Mouse (Mus musculus) C2C12 (cell line): Measurements from ENCODE around the gene Nipbl. TPM values are rescaled to one million over a fixed set of nuclear protein-coding genes. Genes with fewer than 3 reads are reported as not detected.

Source experiments
- H3K27me3 ChIP-seq: one replicate; pipeline ENCODE4 v1.6.1; 2011; ENCODE audit not compliant: control insufficient read depth, insufficient read depth, insufficient read length
- H3K36me3 ChIP-seq: one replicate; pipeline ENCODE4 v1.6.1; 2011; ENCODE audit not compliant: control insufficient read depth, insufficient read depth
- H3K4me3 ChIP-seq: one replicate; pipeline ENCODE4 v1.5.1; 2011; ENCODE audit warnings: mild to moderate bottlenecking, control low read depth; ENCODE audit not compliant: poor library complexity, insufficient read depth, severe bottlenecking
- H3K79me2 ChIP-seq: one replicate; pipeline ENCODE4 v1.6.1; 2011; ENCODE audit not compliant: control insufficient read depth, insufficient read depth
- H3K79me3 ChIP-seq: one replicate; pipeline ENCODE4 v1.6.1; 2011; ENCODE audit warnings: low read depth, control low read depth
- H3ac ChIP-seq: one replicate; pipeline ENCODE3; 2011; ENCODE audit warnings: low read depth; ENCODE audit not compliant: control insufficient read depth, insufficient read length
- CEBPB ChIP-seq: IDR thresholded peaks from one replicate; pipeline ENCODE4 v1.6.1; 2011; ENCODE audit warnings: low read depth, mild to moderate bottlenecking, control low read depth, moderate library complexity
- CTCF ChIP-seq: IDR thresholded peaks from one replicate; pipeline ENCODE4 v1.5.1; 2011; ENCODE audit not compliant: control insufficient read depth, insufficient read depth, insufficient read length
- FOSL1 ChIP-seq: IDR thresholded peaks from one replicate; pipeline ENCODE4 v1.8.0; 2011; ENCODE audit warnings: mild to moderate bottlenecking, low read length; ENCODE audit not compliant: poor library complexity, insufficient read depth, severe bottlenecking
- MAX ChIP-seq: IDR thresholded peaks from one replicate; pipeline ENCODE4 v1.6.1; 2011; ENCODE audit warnings: mild to moderate bottlenecking, control low read depth
- MYOD1 ChIP-seq: IDR thresholded peaks from one replicate; pipeline ENCODE4 v1.6.1; 2011; ENCODE audit warnings: low read depth; ENCODE audit not compliant: control insufficient read depth, insufficient read length
- MYOG ChIP-seq: IDR thresholded peaks from one replicate; pipeline ENCODE4 v1.6.1; 2011; ENCODE audit not compliant: control insufficient read depth, insufficient read length; ENCODE audit errors: extremely low read depth
- USF1 ChIP-seq: IDR thresholded peaks from one replicate; pipeline ENCODE4 v1.6.1; 2011; ENCODE audit warnings: low read depth, mild to moderate bottlenecking, control low read depth, moderate library complexity
- polyA plus RNA-seq: library from polyadenylated mRNA; unstranded; fragments of >200 nt; fragmentation: generic; extraction: Trizol; gene quantifications from one replicate; pipeline ENCODE4 v1.2.1, GENCODE M21; 2012; ENCODE audit warnings: missing spikeins

Gene Nipbl
- polyA plus RNA-seq, 1 experiment = 6.0 TPM

GRCm38 (mm10) chr15:8401536-8401935 lies 42.7 kb downstream of the Nipbl start:
- H3K27me3 ChIP-seq = no peaks in the 10 kb centered on the region
- peaks cover 99% of the 10 kb centered on the region for H3K79me2 ChIP-seq
- TF ChIP-seq CEBPB (no peak), USF1 (no peak), CTCF (no peak)
- H3K79me3 ChIP-seq = peaks cover 80% of the 10 kb centered on the region
- H3ac ChIP-seq = no peak overlapping the region
- H3K36me3 ChIP-seq = no peaks in the 10 kb centered on the region
- H3K4me3 ChIP-seq = no peak overlapping the region

- Histone ChIP-seq H3K36me3 (peaks cover 7% of the 10 kb centered on the region), H3K4me3 (no peak overlapping the region), H3K79me3 (peaks cover 78% of the 10 kb centered on the region), H3K27me3 (no peaks in the 10 kb centered on the region), H3ac (no peak overlapping the region), H3K79me2 (peaks cover 95% of the 10 kb centered on the region)
- TF ChIP-seq MYOG (no peak), FOSL1 (no peak), USF1 (no peak), MYOD1 (no peak), CTCF (no peak), CEBPB (no peak), MAX (no peak)
Observed at GRCm38 (mm10) chr15:8391764-8392163, 52.5 kb downstream of the Nipbl start.

GRCm38 (mm10) chr15:8382213-8382612 lies 62.0 kb downstream of the Nipbl start:
- Histone ChIP-seq H3K4me3 (no peak overlapping the region), H3K79me2 (peaks cover 96% of the 10 kb centered on the region), H3K79me3 (peaks cover 65% of the 10 kb centered on the region), H3ac (no peak overlapping the region), H3K36me3 (no peaks in the 10 kb centered on the region), H3K27me3 (no peaks in the 10 kb centered on the region)
- TF ChIP-seq MYOD1 (no peak), MYOG (no peak), USF1 (no peak), MAX (no peak), CTCF (no peak), CEBPB (no peak), FOSL1 (no peak)

GRCm38 (mm10) chr15:8375657-8376056 lies 68.6 kb downstream of the Nipbl start:
- peaks cover 30% of the 10 kb centered on the region for H3K36me3 ChIP-seq

GRCm38 (mm10) chr15:8374724-8375123 lies 69.5 kb downstream of the Nipbl start:
- Histone ChIP-seq H3K4me3 (no peak overlapping the region), H3ac (no peak overlapping the region), H3K36me3 (peaks cover 39% of the 10 kb centered on the region), H3K79me2 (peaks cover 54% of the 10 kb centered on the region), H3K79me3 (peaks cover 35% of the 10 kb centered on the region), H3K27me3 (no peaks in the 10 kb centered on the region)
- TF ChIP-seq CTCF (no peak), MAX (no peak), MYOG (no peak), USF1 (no peak), FOSL1 (no peak), CEBPB (no peak), MYOD1 (no peak)

More at GRCm38 (mm10) chr15:8375657-8376056, 68.6 kb downstream of the Nipbl start:
- TF ChIP-seq MAX = no peak
- no peak for TF ChIP-seq FOSL1
- TF ChIP-seq CTCF = no peak
- TF ChIP-seq MYOG = no peak
- no peak for TF ChIP-seq CEBPB
- no peak for TF ChIP-seq USF1
- TF ChIP-seq MYOD1 = no peak
- Histone ChIP-seq H3K27me3 (no peaks in the 10 kb centered on the region), H3K79me3 (peaks cover 43% of the 10 kb centered on the region), H3K79me2 (peaks cover 64% of the 10 kb centered on the region), H3ac (no peak overlapping the region), H3K4me3 (no peak overlapping the region)

- no peak overlapping the region for H3ac ChIP-seq
- H3K79me3 ChIP-seq = no peaks in the 10 kb centered on the region
- H3K27me3 ChIP-seq = no peaks in the 10 kb centered on the region
- H3K4me3 ChIP-seq = no peak overlapping the region
- no peak for TF ChIP-seq CTCF
- TF ChIP-seq MAX = no peak
- no peak for TF ChIP-seq CEBPB
- TF ChIP-seq MYOG = no peak
- TF ChIP-seq MYOD1 = no peak
- no peak for TF ChIP-seq FOSL1
- peaks cover 38% of the 10 kb centered on the region for H3K36me3 ChIP-seq
- peaks cover 7% of the 10 kb centered on the region for H3K79me2 ChIP-seq
Observed at GRCm38 (mm10) chr15:8347104-8347773, 97.0 kb downstream of the Nipbl start.
